Mouse (Mus musculus) CH12.LX (cell line): Measurements from ENCODE around the gene Pard6a.

Source experiments
- CTCF ChIP-seq, 2 experiments: IDR thresholded peaks in 1 of 2; conservative IDR thresholded peaks in 1 of 2; 2 replicates each; pipeline ENCODE4 v1.5.1; 2011 to 2012; ENCODE audit warnings: low read depth in 2 of 2, low read length in 2 of 2, improper control_type of control experiment in 1 of 2, inconsistent platforms in 1 of 2, mild to moderate bottlenecking in 1 of 2, moderate library complexity in 1 of 2
- JUN ChIP-seq: IDR thresholded peaks from 2 replicates; pipeline ENCODE4 v1.6.1; 2011; ENCODE audit warnings: low read depth, mild to moderate bottlenecking, low read length, improper control_type of control experiment, moderate library complexity; ENCODE audit not compliant: insufficient read depth
- JUND ChIP-seq: conservative IDR thresholded peaks from 2 replicates; pipeline ENCODE4 v1.6.1; 2011; ENCODE audit warnings: low read depth, low read length, improper control_type of control experiment
- KAT2A ChIP-seq: IDR thresholded peaks from 2 replicates; pipeline ENCODE4 v1.6.1; 2012; ENCODE audit warnings: low read length, improper control_type of control experiment, inconsistent platforms; ENCODE audit not compliant: insufficient replicate concordance
- NELFE ChIP-seq: IDR thresholded peaks from 2 replicates; pipeline ENCODE4 v1.6.1; 2011; ENCODE audit warnings: low read depth, low read length, improper control_type of control experiment
- POLR2A ChIP-seq: IDR thresholded peaks from 2 replicates; pipeline ENCODE4 v1.6.1; 2011; ENCODE audit warnings: low read depth, mild to moderate bottlenecking, improper control_type of control experiment, low read length
- POLR2AphosphoS2 ChIP-seq: IDR thresholded peaks from 2 replicates; pipeline ENCODE4 v1.6.1; 2011; ENCODE audit warnings: low read depth, low read length, improper control_type of control experiment
- UBTF ChIP-seq: IDR thresholded peaks from 2 replicates; pipeline ENCODE4 v1.6.1; 2012; ENCODE audit warnings: low read depth, mild to moderate bottlenecking, inconsistent platforms, low read length, improper control_type of control experiment, moderate library complexity

- TF ChIP-seq CTCF (conservative IDR thresholded peaks at IDR 0.05 in 1 of 2, IDR thresholded peaks at IDR 0.05 in 1 of 2; ENCODE audit: low read depth in 2 of 2, low read length in 2 of 2) (no peak), KAT2A (no peak), POLR2A (no peak), JUN (no peak), JUND (no peak), UBTF (no peak), POLR2AphosphoS2 (no peak), NELFE (no peak)
Observed at GRCm38 (mm10) chr8:105704146-105704812, 3.3 kb downstream of the Pard6a start.
